Mouse (Mus musculus) left cerebral cortex, postnatal 4 days (tissue): Measurements from ENCODE around the gene Dppa1. TPM values are rescaled to one million over a fixed set of nuclear protein-coding genes. Genes with fewer than 3 reads are reported as not detected.
"Not testable (repeated sequence)": the region's sequence is repeated elsewhere in the genome, so short reads cannot be mapped to it uniquely, and the experiment has no call there.

Experiments
- DNase-seq: peaks from one replicate; pipeline ENCODE4 v3.0.0-alpha.2; 2022
- intact Hi-C: fragments of 180-260 bp; cut with DNase I; formaldehyde crosslinking; loops from one replicate; pipeline ENCODE4 v1.15.1; 2025
- total RNA-seq, 2 experiments: library from RNA; stranded (reverse); gene quantifications; 2 replicates each; pipeline ENCODE4 v1.2.3; 2021

Dppa1 gene
- total RNA-seq = not detected

DNA sequence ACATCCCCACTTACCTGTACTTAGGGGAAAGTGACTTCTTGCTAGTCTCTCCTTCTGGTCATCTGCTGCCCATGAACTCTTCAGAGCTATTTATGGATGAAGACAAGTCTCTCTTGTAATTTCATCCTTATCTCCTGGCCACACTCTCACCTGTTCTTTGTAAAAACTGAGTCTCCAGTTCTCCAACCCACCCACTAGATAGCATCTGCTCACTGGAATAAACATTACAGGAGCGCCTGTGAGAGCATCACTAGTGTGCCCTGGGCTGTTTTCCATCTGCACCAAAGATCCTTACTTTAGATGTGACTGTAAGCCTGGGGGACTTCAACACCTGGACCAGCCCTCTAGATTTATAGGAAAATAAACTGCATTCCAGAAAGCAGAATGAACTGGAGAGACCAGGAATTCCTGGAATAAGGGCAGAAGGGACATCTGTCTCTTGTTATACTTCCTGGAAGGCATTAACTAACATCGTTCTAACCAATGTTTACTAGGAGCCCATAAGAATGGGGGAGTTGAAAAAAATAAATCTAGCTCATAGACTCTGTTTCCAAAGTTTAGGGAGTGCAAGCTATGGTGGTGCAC lies at the start of gene Dppa1:
Gene Dppa1, minus strand, starts transcription at position 51 of the 585 bp plus-strand sequence.
- DNase-seq = no peak
- intact Hi-C loops = no loop called here

DNA sequence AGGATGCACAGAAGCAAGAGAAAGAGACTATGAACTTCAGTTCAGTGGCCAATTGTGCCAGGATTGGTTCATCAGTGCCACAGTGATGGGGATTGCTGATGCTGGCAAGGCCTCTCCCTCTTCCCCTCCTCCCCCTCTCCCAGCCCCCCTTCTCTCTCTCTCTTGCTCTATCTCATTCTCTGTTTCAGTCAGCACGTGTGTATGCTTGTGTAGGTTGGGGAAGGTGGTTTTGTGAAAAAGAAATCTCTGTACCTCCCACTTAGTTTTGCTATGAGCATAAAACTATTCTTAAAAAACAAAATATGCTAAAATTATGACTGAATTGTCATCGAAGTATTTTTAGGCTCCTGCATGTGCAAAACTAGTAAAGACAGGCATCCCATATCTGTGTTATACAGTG lies 38.9 kb upstream of the Dppa1 start:
- DNase-seq = no peak
- intact Hi-C loops = no loop called here

GRCm38 (mm10) chr11:46667105-46667504 lies 38.0 kb upstream of the Dppa1 start:
- DNase-seq = no peak

GRCm38 (mm10) chr11:46665599-46666522 lies 36.8 kb upstream of the Dppa1 start:
- intact Hi-C loops = no loop called here
- peak; percentile 5 for DNase-seq

More at GRCm38 (mm10) chr11:46667105-46667504, 38.0 kb upstream of the Dppa1 start:
- intact Hi-C loops = no loop called here

DNA sequence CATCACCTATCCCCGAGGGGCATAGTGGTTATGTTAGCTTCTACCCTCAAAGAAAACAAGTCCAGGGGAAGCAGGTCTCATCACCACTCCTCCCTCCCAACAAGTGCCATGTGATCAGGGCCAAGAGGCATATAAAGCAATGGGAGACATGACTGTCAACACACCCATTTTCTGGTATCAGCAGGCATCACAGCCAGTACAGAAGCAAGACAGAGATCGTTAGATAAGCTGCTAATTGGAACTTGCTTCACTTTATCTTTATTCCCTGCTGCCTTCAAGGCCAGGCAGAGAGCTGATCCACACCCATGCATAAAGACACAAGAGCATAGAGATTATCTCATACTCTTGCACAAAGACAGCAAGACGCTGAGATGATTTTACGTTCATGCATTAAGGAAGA lies 34.2 kb upstream of the Dppa1 start:
- no peak for DNase-seq
- intact Hi-C loops = no loop called here

DNA sequence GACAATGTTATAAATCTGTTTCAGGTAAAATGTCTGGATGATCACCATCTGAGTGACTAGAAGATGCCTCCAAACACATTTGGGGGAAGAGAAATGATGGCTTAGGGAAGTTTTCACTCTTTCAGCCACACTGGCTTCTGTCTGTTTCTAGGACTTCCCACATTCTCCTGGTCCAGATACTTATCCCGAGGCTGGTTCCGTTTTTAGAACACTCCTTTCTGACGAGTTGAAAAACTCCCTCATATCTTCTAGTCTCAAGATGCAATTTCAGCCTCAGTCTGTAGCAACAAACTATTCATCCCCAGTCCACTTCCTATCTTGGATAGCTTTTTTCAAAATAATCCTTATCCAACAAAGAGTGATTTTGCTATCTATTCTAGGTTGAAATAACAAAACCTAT lies 23.4 kb upstream of the Dppa1 start:
- DNase-seq = no peak
- intact Hi-C loops = no loop called here

- intact Hi-C loops, DNase-seq: not testable (repeated sequence)
These were observed 20.6 kb upstream of the Dppa1 start for GRCm38 (mm10) chr11:46649655-46650054.

- DNase-seq = no peak
These were observed 15.8 kb upstream of the Dppa1 start for GRCm38 (mm10) chr11:46644824-46645223.

DNA sequence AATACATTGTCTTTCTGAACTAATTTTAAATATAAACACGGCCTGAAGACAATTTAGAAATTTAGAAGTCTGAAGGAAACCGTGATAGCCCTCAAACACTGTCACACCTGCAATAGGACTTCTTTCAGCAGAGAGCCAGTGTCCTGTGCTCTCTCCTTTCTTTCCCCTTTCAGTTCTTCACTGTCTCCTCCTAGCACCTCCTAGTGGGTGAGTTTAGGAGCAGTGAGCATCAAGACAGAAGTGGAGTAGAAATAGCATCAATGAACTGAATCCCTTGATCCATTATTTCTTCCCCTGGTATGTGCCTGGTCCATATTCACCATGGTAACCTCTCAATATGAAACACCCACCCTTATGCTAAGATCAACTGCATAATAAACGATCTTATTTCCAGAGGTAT lies 7.5 kb upstream of the Dppa1 start:
- intact Hi-C loops = loop anchor here (10.0 kb wide), 1 partner anchor 192 kb away; no protein-coding TSS in a partner anchor
- DNase-seq = no peak

More at GRCm38 (mm10) chr11:46644824-46645223, 15.8 kb upstream of the Dppa1 start:
- intact Hi-C loops = no loop called here

GRCm38 (mm10) chr11:46635516-46635915 lies 6.5 kb upstream of the Dppa1 start:
- DNase-seq = not testable (repeated sequence)
- intact Hi-C loops = loop anchor here (10.0 kb wide), 1 partner anchor 191 kb away; no protein-coding TSS in a partner anchor

DNA sequence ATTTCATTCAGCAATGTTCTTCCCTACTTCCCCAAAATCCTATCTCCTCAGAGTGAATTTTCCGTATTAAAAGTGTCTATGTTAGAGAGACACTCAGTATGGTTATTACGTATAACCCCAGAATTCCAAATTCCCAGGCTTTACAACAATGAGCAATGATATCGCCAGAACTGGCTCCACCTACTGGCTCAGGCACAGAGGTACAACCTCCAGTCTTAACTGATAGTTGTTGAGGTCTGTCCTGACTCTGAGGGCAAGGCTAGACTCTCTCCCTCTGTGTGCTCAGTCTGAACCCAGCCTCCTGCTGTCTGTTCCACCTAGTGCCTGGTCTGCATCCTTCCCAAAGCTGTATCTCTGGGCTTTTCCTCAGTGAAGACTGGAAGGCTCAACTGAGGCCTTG lies 2.6 kb upstream of the Dppa1 start:
- intact Hi-C loops = loop anchor here (10.0 kb wide), 1 partner anchor 187 kb away; no protein-coding TSS in a partner anchor

GRCm38 (mm10) chr11:46620414-46621168 lies 8.5 kb downstream of the Dppa1 start:
- no peak for DNase-seq
- intact Hi-C loops = no loop called here

More for the DNA sequence above, 2.6 kb upstream of the Dppa1 start:
- peak; percentile 25 for DNase-seq

- DNase-seq = no peak
- intact Hi-C loops = no loop called here
These were observed 9.1 kb downstream of the Dppa1 start for GRCm38 (mm10) chr11:46619929-46620328.

GRCm38 (mm10) chr11:46592416-46592815 lies 36.6 kb downstream of the Dppa1 start:
- no peak for DNase-seq
- intact Hi-C loops = no loop called here

- DNase-seq = no peak
- intact Hi-C loops = no loop called here
These were observed 46.3 kb downstream of the Dppa1 start for GRCm38 (mm10) chr11:46582741-46583140.

DNA sequence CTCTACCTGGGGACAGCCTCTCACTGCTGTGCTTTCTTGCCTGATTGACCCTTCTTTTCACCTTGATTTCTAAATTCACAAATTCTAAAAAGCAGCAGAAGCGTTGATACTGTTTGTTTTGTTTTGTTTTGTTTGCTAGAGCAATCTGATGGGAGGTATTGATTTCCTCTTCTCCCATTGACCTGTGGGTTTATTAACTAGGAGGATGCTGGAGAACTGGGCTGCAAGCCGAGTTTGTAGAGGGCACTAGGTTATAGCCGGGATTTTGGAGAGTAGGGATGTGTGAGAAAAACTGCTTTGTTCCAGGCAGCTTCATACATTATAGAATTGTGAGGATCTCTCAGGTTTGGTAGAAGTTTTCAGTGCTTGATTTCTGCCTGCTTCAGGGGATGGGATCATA lies 48.6 kb downstream of the Dppa1 start:
- no peak for DNase-seq
- intact Hi-C loops = no loop called here

DNA sequence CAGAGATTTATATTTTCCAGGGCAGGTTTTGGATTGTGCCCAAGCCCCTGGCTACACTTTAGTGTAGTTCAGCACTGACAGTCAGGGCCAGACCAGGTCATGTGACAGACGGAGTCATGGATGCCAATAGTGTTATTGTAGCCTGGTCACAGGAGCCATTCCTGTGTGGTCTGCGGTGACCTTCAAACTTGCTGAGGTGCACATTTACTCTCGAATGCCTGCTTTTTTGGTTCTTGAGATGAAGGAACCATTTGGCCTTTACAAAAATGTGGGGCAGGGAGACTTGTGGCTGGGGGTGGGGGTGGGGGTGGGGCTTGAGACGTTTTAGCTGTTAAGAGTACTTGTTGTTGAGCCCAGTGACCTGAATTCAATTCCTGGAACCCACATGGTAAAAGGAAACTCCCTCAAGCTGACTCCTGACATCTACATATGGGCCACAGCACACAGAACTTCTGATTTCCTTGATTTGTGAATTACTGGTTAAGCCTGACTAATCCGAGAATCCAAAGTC lies 50.2 kb downstream of the Dppa1 start:
- DNase-seq = no peak
- intact Hi-C loops = no loop called here

GRCm38 (mm10) chr11:46571327-46571726 lies 57.7 kb downstream of the Dppa1 start, which contains the start of gene BC053393:
TSS of gene BC053393 (plus strand) at chr11:46571536.
- intact Hi-C loops = no loop called here
- no peak for DNase-seq

GRCm38 (mm10) chr11:46569107-46569506 lies 60.0 kb downstream of the Dppa1 start:
- DNase-seq = no peak
- intact Hi-C loops = no loop called here

DNA sequence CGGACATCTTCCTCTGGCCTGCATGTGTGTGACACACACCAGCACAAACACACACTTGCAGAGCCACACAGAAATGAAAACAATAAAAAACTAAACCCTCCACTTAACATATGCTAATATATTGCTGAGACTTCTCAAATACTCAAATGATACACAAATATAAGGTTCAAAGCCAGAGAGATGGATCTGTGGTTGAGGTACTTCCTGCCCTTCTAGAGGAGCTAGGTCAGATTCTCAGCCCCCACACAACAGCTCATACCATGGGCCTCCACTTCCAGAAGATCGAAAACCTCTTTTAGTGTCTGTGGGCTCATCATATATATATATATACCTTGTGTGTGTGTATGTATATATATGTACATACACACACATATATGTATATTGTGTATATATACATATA lies 63.1 kb downstream of the Dppa1 start:
- intact Hi-C loops = no loop called here
- DNase-seq = no peak

DNA sequence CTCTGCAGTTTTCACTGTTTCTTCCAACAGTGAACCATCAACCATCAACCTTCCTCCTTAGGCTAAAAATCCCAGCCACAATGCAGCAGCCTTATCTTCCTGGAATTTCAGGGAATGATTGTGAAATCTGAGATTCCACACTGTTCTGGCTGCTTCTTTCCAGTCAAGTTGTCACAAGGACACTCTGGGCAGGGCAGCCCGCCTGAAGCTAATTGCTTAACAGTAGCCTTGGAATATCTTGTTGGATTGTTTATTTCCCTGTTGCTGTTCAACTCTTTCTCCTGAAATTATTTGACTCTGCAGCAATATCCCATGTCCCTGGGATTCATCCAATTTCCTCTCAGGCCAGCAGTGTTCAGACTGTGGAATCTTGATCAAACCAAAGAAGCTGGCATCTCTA lies 64.4 kb downstream of the Dppa1 start:
- intact Hi-C loops = no loop called here
- no peak for DNase-seq
